Mouse (Mus musculus) lung, adult 2 months (tissue): ENCODE measurements at regions not wholly inside any gene's neighbourhood (a gene's known extent, or its start where the extent isn't known, plus 50 kb on each side); places are given as distances from the start of the nearest gene placed in this dataset.

Experiments used
- CTCF ChIP-seq: fragments of 200-500 bp; IDR thresholded peaks from 2 replicates; pipeline ENCODE4 v1.5.1; 2011; ENCODE audit warnings: mild to moderate bottlenecking, low read length, control low read depth; ENCODE audit not compliant: insufficient read depth
- POLR2A ChIP-seq: fragments of 200-500 bp; IDR thresholded peaks from 2 replicates; pipeline ENCODE4 v1.6.1; 2011; ENCODE audit warnings: low read depth, mild to moderate bottlenecking, control low read depth, low read length, borderline replicate concordance; ENCODE audit errors: extremely low read depth

- TF ChIP-seq CTCF (no peak), POLR2A (no peak)
Observed at GRCm38 (mm10) chr2:84048398-84049140, 58.2 kb downstream of the Gm13691 start.
